Comparison of ENCODE assay signal across 8 mouse cellular contexts in genomic region chr16:33883046-33883975, GRCm38 (mm10). TPM values are rescaled to one million over a fixed set of nuclear protein-coding genes. Genes with fewer than 3 reads are reported as not detected.
A peak's percentile ranks its signal among the peaks of the same experiment; 100 is the strongest.
DNase-seq lines count a peak whose midpoint lies in the region; ATAC-seq and TF ChIP-seq lines count a peak whose summit lies in the region.

No protein-coding gene starts in this region.

- WGBS in heart, embryonic 10.5 days = 55% methylated on average over 15 of the region's 16 CpGs
- WGBS in forebrain, embryonic 12.5 days = 40% methylated on average over 16 of the region's 16 CpGs
- WGBS in limb, embryonic 15.5 days = 35% methylated on average over 16 of the region's 16 CpGs

- peaks cover 62% of the 10 kb centered on the region for H3K4me1 ChIP-seq in heart, embryonic 10.5 days
- H3K4me1 ChIP-seq in E14TG2a.4 (replicated peaks; ENCODE audit: low read depth, low read length) = peaks cover 79% of the 10 kb centered on the region
- H3K4me1 ChIP-seq in forebrain, embryonic 12.5 days = peaks cover 16% of the 10 kb centered on the region
- H3K4me1 ChIP-seq in limb, embryonic 15.5 days = peaks cover 48% of the 10 kb centered on the region

- no peaks in the 10 kb centered on the region for H3K9me3 ChIP-seq in heart, embryonic 10.5 days
- H3K9me3 ChIP-seq in E14TG2a.4 (ENCODE audit: low read length) = no peaks in the 10 kb centered on the region
- no peaks in the 10 kb centered on the region for H3K9me3 ChIP-seq in forebrain, embryonic 12.5 days
- H3K9me3 ChIP-seq in limb, embryonic 15.5 days = no peaks in the 10 kb centered on the region

- H3K4me3 ChIP-seq in heart, embryonic 10.5 days = no peak overlapping the region
- H3K4me3 ChIP-seq in E14TG2a.4 (replicated peaks; ENCODE audit: low read length) = peak overlapping the region; percentile 45
- no peak overlapping the region for H3K4me3 ChIP-seq in forebrain, embryonic 12.5 days (replicated peaks)
- H3K4me3 ChIP-seq in limb, embryonic 15.5 days = no peak overlapping the region

- H3K4me2 ChIP-seq in forebrain, embryonic 12.5 days = no peak overlapping the region
- H3K4me2 ChIP-seq in limb, embryonic 15.5 days = no peak overlapping the region

- ATAC-seq in forebrain, embryonic 12.5 days (ENCODE audit: low FRiP score) = peak; percentile 49; the same call in 1 of the 2 replicates
- ATAC-seq in limb, embryonic 15.5 days (ENCODE audit: insufficient number of reproducible peaks, low FRiP score, low TSS enrichment, low read depth) = peak; percentile 53; the same call in 1 of the 2 replicates

- no peak for TF ChIP-seq CTCF in E14TG2a.4 (conservative IDR thresholded peaks at IDR 0.05; ENCODE audit: low read length)

- H3K27me3 ChIP-seq in heart, embryonic 10.5 days (ENCODE audit: insufficient read depth, poor library complexity, severe bottlenecking) = no peaks in the 10 kb centered on the region
- H3K27me3 ChIP-seq in E14TG2a.4 (ENCODE audit: insufficient read depth, low read length) = no peaks in the 10 kb centered on the region
- no peaks in the 10 kb centered on the region for H3K27me3 ChIP-seq in forebrain, embryonic 12.5 days
- H3K27me3 ChIP-seq in limb, embryonic 15.5 days = no peaks in the 10 kb centered on the region

- no peak for DNase-seq in heart, embryonic 10.5 days (ENCODE audit: low spot score)
- no peak for DNase-seq in heart, adult 8-10 months (ENCODE audit: low spot score)
- DNase-seq in urinary bladder, postnatal 25 days (ENCODE audit: low spot score) = peak; percentile 45
- no peak for DNase-seq in ovary, postnatal 14 days (ENCODE audit: low spot score)
- DNase-seq in layer of hippocampus, adult 11-12 months (ENCODE audit: low spot score) = no peak

- H3K9ac ChIP-seq in forebrain, embryonic 12.5 days = no peak overlapping the region
- no peak overlapping the region for H3K9ac ChIP-seq in limb, embryonic 15.5 days

- H3K36me3 ChIP-seq in heart, embryonic 10.5 days = 0 out of 2 replicates have a peak, but pooled peaks cover 3% of the 10 kb centered on the region
- no peaks in the 10 kb centered on the region for H3K36me3 ChIP-seq in E14TG2a.4 (ENCODE audit: insufficient read depth, low read length)
- H3K36me3 ChIP-seq in forebrain, embryonic 12.5 days (replicated peaks) = no peaks in the 10 kb centered on the region
- 0 out of 2 replicates have a peak, but pooled peaks cover 4% of the 10 kb centered on the region for H3K36me3 ChIP-seq in limb, embryonic 15.5 days

- peak overlapping the region; percentile 45 for H3K27ac ChIP-seq in heart, embryonic 10.5 days
- H3K27ac ChIP-seq in forebrain, embryonic 12.5 days = no peak overlapping the region; the same call in 1 of the 2 replicates
- peak overlapping the region; percentile 79 for H3K27ac ChIP-seq in limb, embryonic 15.5 days

RNA-seq across cellular contexts. Expression of gene Itgb5, which starts 53.8 kb away (rescaled TPM):
- polyA plus RNA-seq in heart, embryonic 10.5 days (2016; fragmentation: Nextera tagmentation; extraction: Ambion mirVana) = 35.0 and 37.3 TPM in 2 replicates
- total RNA-seq in heart, adult 8-10 months (2022) = 100 to 1,000 TPM in 1 of 4 experiments, 10 to 100 TPM in 3; 87.6 to 103 (median 91.3) TPM
- polyA plus RNA-seq in forebrain, embryonic 12.5 days (2016; fragmentation: Nextera tagmentation; extraction: Ambion mirVana) = 15.7 and 23.1 TPM in 2 replicates
- 74.9 and 77.5 TPM in 2 replicates for polyA plus RNA-seq in limb, embryonic 15.5 days (2015; fragmentation: Nextera tagmentation; extraction: Ambion mirVana)
